Mouse (Mus musculus) heart, postnatal 0 days (tissue): Measurements from ENCODE around the gene Gm20219.

Experiments
- CTCF ChIP-seq: IDR thresholded peaks from 2 replicates; pipeline ENCODE4 v1.5.1; 2016; ENCODE audit warnings: antibody characterized with exemption, control low read depth, low read depth
- EP300 ChIP-seq: IDR thresholded peaks from 2 replicates; pipeline ENCODE4 v1.6.1; 2016; ENCODE audit warnings: antibody characterized with exemption, low read depth

DNA sequence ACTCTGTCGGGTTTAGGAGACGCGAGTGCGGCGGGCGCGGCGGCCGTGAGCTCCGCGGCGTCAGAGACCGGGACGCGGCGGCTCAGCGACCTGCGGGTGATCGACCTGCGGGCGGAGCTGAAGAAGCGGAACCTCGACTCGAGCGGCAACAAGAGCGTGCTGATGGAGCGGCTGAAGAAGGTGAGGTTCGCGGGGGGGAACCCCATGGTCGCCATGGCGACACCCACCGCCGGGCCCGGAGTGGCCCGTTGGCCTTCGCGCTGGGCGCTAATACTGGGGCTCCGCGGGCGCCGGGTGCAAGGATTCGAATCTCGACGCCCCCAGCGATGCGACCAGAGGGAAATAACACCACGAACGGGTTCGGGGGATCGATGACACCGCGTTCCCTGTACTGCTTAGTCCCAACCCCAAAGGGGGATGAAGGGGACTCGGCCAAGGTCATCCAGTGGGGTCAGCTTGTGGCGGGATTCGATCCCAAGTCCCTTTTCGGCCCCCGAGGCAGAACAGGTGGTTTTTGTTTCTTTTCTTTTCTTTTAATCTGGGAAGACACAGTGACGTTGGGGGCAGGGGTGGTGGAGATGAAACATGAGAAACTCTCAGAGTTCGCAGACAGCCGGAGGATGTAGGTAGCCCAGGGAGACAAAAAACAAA, 31.1 kb upstream of the Gm20219 start:
- no peak for TF ChIP-seq CTCF
- no peak for TF ChIP-seq EP300
